Mouse (Mus musculus) kidney, embryonic 14.5 days (tissue): Measurements from ENCODE around the gene Erp27. TPM values are rescaled to one million over a fixed set of nuclear protein-coding genes. Genes with fewer than 3 reads are reported as not detected.

Experiments used
- ATAC-seq: fragments of 200-750 bp; cut with Nextera tagmentation; 2 replicates; pipeline ENCODE4 v1.8.0; 2017; ENCODE audit warnings: moderate number of reproducible peaks, mild to moderate bottlenecking, moderate TSS enrichment, moderate library complexity; ENCODE audit not compliant: low FRiP score, low TSS enrichment
- H3K27ac ChIP-seq: fragments of 300-500 bp; sonication (generic); 2 replicates; pipeline ENCODE4 v1.5.1; 2014; ENCODE audit warnings: low read depth, mild to moderate bottlenecking, low read length, moderate library complexity, mixed read lengths
- H3K27me3 ChIP-seq: fragments of 300-500 bp; sonication (generic); 2 replicates; pipeline ENCODE4 v1.6.1; 2014; ENCODE audit warnings: mild to moderate bottlenecking, low read length; ENCODE audit not compliant: control insufficient read depth, insufficient read depth
- H3K36me3 ChIP-seq: fragments of 300-500 bp; sonication (generic); 2 replicates; pipeline ENCODE4 v1.6.1; 2014; ENCODE audit warnings: low read length, mixed read lengths; ENCODE audit not compliant: control insufficient read depth, insufficient read depth
- H3K4me1 ChIP-seq: fragments of 300-500 bp; sonication (generic); 2 replicates; pipeline ENCODE4 v1.6.1; 2014; ENCODE audit warnings: low read length, mixed read lengths; ENCODE audit not compliant: control insufficient read depth, insufficient read depth
- H3K4me2 ChIP-seq: fragments of 300-500 bp; sonication (generic); replicated peaks from 2 replicates; pipeline ENCODE4 v1.6.1; 2014; ENCODE audit warnings: low read depth, mild to moderate bottlenecking, low read length
- H3K4me3 ChIP-seq: fragments of 300-500 bp; sonication (generic); 2 replicates; pipeline ENCODE4 v1.5.1; 2014; ENCODE audit warnings: mild to moderate bottlenecking, low read length
- H3K9ac ChIP-seq: fragments of 300-500 bp; sonication (generic); 2 replicates; pipeline ENCODE4 v1.6.1; 2014; ENCODE audit warnings: low read depth, mild to moderate bottlenecking, low read length, moderate library complexity
- H3K9me3 ChIP-seq: fragments of 300-500 bp; sonication (generic); 2 replicates; pipeline ENCODE4 v1.6.1; 2016; ENCODE audit warnings: low read length; ENCODE audit not compliant: control insufficient read depth
- WGBS: fragments of 180-500 bp; shearing (Covaris S2); extraction: QIAGEN DNeasy Blood & Tissue Kit; methylation state at CpG from one replicate; pipeline ENCODE4 v1.1.7; 2014; 5-methylcytosine and 5-hydroxymethylcytosine counted together
- polyA plus RNA-seq: library from polyadenylated mRNA; unstranded; fragments of >200 nt; fragmentation: Nextera tagmentation; extraction: Ambion mirVana; gene quantifications from 2 replicates; pipeline ENCODE4 v1.2.1, GENCODE M21; 2014

The Erp27 gene
- polyA plus RNA-seq, 1 experiment from 2014 or later, result 0.22 TPM

- no peak overlapping the region for H3K27ac ChIP-seq
- no peaks in the 10 kb centered on the region for H3K36me3 ChIP-seq
- H3K4me1 ChIP-seq, result no peaks in the 10 kb centered on the region
- no peak for ATAC-seq
- H3K27me3 ChIP-seq, result no peaks in the 10 kb centered on the region
- no peak overlapping the region for H3K4me3 ChIP-seq
- WGBS, result 75% methylated on average over 8 of the region's 8 CpGs
- no peak overlapping the region for H3K9ac ChIP-seq
- H3K4me2 ChIP-seq, result no peak overlapping the region
- H3K9me3 ChIP-seq, result no peaks in the 10 kb centered on the region
These were observed 18.0 kb downstream of the Erp27 start for GRCm38 (mm10) chr6:136903885-136904470.

GRCm38 (mm10) chr6:136902527-136902926 lies 19.5 kb downstream of the Erp27 start:
- WGBS, result 92% methylated on average over 9 of the region's 9 CpGs
- Histone ChIP-seq H3K36me3 (no peaks in the 10 kb centered on the region), H3K4me1 (peaks cover 3% of the 10 kb centered on the region; the same call in 1 of the 2 replicates), H3K4me3 (no peak overlapping the region), H3K9me3 (no peaks in the 10 kb centered on the region), H3K27ac (no peak overlapping the region), H3K4me2 (no peak overlapping the region), H3K27me3 (no peaks in the 10 kb centered on the region), H3K9ac (no peak overlapping the region)
- ATAC-seq, result no peak

- Histone ChIP-seq H3K27me3 (no peaks in the 10 kb centered on the region), H3K27ac (no peak overlapping the region), H3K4me3 (no peak overlapping the region), H3K9me3 (no peaks in the 10 kb centered on the region), H3K9ac (no peak overlapping the region), H3K4me1 (peaks cover 5% of the 10 kb centered on the region; the same call in 1 of the 2 replicates), H3K36me3 (no peaks in the 10 kb centered on the region), H3K4me2 (no peak overlapping the region)
- 75% methylated on average over 2 of the region's 2 CpGs for WGBS
- no peak for ATAC-seq
These were observed 21.0 kb downstream of the Erp27 start for GRCm38 (mm10) chr6:136901010-136901409.

GRCm38 (mm10) chr6:136900369-136901009 lies 21.5 kb downstream of the Erp27 start:
- H3K9me3 ChIP-seq, result no peaks in the 10 kb centered on the region
- H3K27ac ChIP-seq, result no peak overlapping the region
- ATAC-seq, result no peak
- WGBS, result 61% methylated on average over 4 of the region's 4 CpGs
- peaks cover 5% of the 10 kb centered on the region; the same call in 1 of the 2 replicates for H3K4me1 ChIP-seq
- no peak overlapping the region for H3K4me3 ChIP-seq
- H3K27me3 ChIP-seq, result no peaks in the 10 kb centered on the region
- no peak overlapping the region for H3K9ac ChIP-seq
- no peak overlapping the region for H3K4me2 ChIP-seq
- H3K36me3 ChIP-seq, result no peaks in the 10 kb centered on the region

DNA sequence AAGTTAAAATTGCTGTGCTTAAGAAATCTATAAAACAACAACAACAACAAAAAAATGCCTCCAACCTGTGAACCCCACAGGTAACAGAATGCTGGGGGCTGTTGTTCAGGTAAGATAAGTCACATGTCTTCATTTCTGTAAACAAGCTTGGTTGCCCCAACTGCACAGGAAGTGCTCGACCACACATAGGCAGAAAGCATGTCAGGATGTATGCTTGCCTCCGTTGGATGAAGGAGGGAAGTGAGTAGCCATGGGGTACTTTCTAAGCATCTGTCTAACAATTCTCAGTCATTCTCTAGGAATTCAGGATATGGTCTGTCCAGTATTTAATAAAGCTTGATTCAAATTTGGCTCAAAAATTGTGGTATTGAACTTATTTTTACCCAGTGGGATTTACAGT lies 23.0 kb downstream of the Erp27 start:
- Histone ChIP-seq H3K36me3 (no peaks in the 10 kb centered on the region), H3K9me3 (no peaks in the 10 kb centered on the region), H3K4me3 (no peak overlapping the region), H3K27me3 (no peaks in the 10 kb centered on the region), H3K9ac (no peak overlapping the region), H3K4me2 (no peak overlapping the region), H3K27ac (no peak overlapping the region; the same call in 1 of the 2 replicates), H3K4me1 (peaks cover 10% of the 10 kb centered on the region)
- no peak for ATAC-seq
- 70% methylated on average over 2 of the region's 2 CpGs for WGBS

GRCm38 (mm10) chr6:136898222-136898621 lies 23.8 kb downstream of the Erp27 start:
- ATAC-seq, result 0 out of 2 replicates have a peak, but pooled peaks have one; percentile 54
- H3K36me3 ChIP-seq, result no peaks in the 10 kb centered on the region
- H3K9ac ChIP-seq, result no peak overlapping the region
- peaks cover 10% of the 10 kb centered on the region for H3K4me1 ChIP-seq
- H3K27me3 ChIP-seq, result no peaks in the 10 kb centered on the region
- H3K4me3 ChIP-seq, result no peak overlapping the region
- 21% methylated on average over 4 of the region's 4 CpGs for WGBS
- no peaks in the 10 kb centered on the region for H3K9me3 ChIP-seq
- no peak overlapping the region; the same call in 1 of the 2 replicates for H3K27ac ChIP-seq
- H3K4me2 ChIP-seq, result no peak overlapping the region

DNA sequence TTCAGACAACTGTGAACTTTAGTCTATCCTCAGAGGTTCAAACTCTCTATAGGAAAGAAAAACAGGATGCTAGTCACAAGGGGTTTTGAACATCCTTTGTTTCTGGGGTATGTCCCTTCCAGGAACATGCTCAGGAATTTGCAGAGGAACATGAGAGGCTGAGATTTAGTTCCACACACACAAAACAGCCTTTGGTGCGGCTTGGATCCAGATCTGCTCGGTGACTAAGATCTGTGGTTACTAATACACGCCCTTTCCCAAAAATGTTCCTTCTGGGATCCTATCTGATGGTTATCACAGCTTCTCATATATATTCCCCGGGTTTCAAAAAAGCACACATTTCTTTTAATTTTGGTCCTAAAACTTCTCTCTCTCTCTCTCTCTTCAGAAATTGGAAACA lies 24.2 kb downstream of the Erp27 start:
- H3K4me3 ChIP-seq, result no peak overlapping the region
- 55% methylated on average over 4 of the region's 4 CpGs for WGBS
- peaks cover 10% of the 10 kb centered on the region for H3K4me1 ChIP-seq
- no peaks in the 10 kb centered on the region for H3K27me3 ChIP-seq
- no peak for ATAC-seq
- no peaks in the 10 kb centered on the region for H3K36me3 ChIP-seq
- H3K4me2 ChIP-seq, result no peak overlapping the region
- H3K9me3 ChIP-seq, result no peaks in the 10 kb centered on the region
- no peak overlapping the region for H3K9ac ChIP-seq
- peak overlapping the region; percentile 49; the same call in 1 of the 2 replicates for H3K27ac ChIP-seq

DNA sequence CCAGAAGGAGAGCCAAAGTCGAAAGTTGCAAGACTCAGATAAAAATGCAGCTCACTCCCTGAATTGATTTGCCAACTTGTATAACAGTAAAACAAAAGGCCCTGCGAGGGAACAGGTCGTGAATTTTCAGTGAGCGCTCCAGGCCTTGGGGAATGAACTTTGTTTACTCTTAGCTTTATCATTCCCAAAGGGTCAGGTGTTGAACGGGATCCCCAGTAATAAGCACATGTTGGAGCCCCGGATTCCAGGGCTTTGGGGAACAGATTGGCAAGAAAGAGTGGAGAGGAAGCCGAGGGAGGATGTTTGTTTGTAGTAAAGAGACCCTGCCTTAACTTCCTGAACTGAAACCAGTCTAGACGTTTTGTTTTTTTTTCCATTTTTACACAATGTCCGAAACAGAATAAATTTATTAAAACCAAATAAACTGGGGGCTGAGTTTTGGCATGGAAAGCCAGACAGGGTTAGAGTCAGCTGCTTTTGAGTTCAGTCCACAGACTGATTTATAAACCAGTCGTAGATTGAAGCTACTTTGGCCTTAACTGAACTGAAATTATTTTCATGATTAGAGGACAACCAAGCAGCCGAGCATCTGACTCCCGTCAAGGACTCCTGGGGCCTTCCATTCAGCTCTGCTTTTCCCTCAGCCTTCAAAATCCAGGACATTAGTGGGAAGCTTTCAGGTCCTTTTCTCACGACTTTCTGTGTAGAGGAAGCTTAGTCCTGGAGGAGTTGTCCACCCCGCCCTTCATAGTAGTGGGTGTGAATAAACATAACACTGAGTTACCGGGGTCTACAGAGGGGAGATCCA lies 27.2 kb downstream of the Erp27 start:
- no peaks in the 10 kb centered on the region for H3K36me3 ChIP-seq
- no peaks in the 10 kb centered on the region for H3K27me3 ChIP-seq
- no peak overlapping the region for H3K9ac ChIP-seq
- H3K27ac ChIP-seq, result peak overlapping the region; percentile 68
- no peaks in the 10 kb centered on the region for H3K9me3 ChIP-seq
- no peak overlapping the region for H3K4me3 ChIP-seq
- H3K4me2 ChIP-seq, result no peak overlapping the region
- ATAC-seq, result peak; percentile 60
- WGBS, result 36% methylated on average over 15 of the region's 15 CpGs
- H3K4me1 ChIP-seq, result peaks cover 10% of the 10 kb centered on the region

GRCm38 (mm10) chr6:136892002-136892401 lies 30.0 kb downstream of the Erp27 start:
- Histone ChIP-seq H3K27ac (no peak overlapping the region), H3K4me3 (no peak overlapping the region), H3K36me3 (no peaks in the 10 kb centered on the region), H3K4me2 (no peak overlapping the region), H3K9ac (no peak overlapping the region), H3K4me1 (peaks cover 5% of the 10 kb centered on the region; the same call in 1 of the 2 replicates), H3K9me3 (no peaks in the 10 kb centered on the region), H3K27me3 (no peaks in the 10 kb centered on the region)
- WGBS, result 86% methylated on average over 2 of the region's 2 CpGs
- ATAC-seq, result no peak
